Mouse (Mus musculus) frontal cortex, postnatal 14 days (tissue): ENCODE measurements around the gene Dapk1.

Source experiments
- DNase-seq, 2 experiments: peaks; one replicate each; pipeline ENCODE4 v3.0.0; 2022; ENCODE audit warnings: low spot score in 2 of 2

Dapk1 gene

GRCm38 (mm10) chr13:60615057-60615650 is 13.4 kb downstream of the Dapk1 start:
- no peak for DNase-seq

GRCm38 (mm10) chr13:60616036-60616435 is 14.3 kb downstream of the Dapk1 start:
- DNase-seq = no peak

- DNase-seq = no peak
Observed at GRCm38 (mm10) chr13:60618287-60618686, 16.5 kb downstream of the Dapk1 start.

GRCm38 (mm10) chr13:60619723-60620122 is 18.0 kb downstream of the Dapk1 start:
- DNase-seq = no peak

- no peak for DNase-seq
Observed at GRCm38 (mm10) chr13:60621411-60621965, 19.7 kb downstream of the Dapk1 start.

GRCm38 (mm10) chr13:60625581-60625980 is 23.8 kb downstream of the Dapk1 start:
- DNase-seq = no peak

- DNase-seq = no peak
Observed at GRCm38 (mm10) chr13:60627843-60628656, 26.3 kb downstream of the Dapk1 start.

GRCm38 (mm10) chr13:60628657-60628950 is 26.9 kb downstream of the Dapk1 start:
- DNase-seq = no peak

GRCm38 (mm10) chr13:60629419-60629818 is 27.7 kb downstream of the Dapk1 start:
- DNase-seq = no peak

GRCm38 (mm10) chr13:60633945-60634344 is 32.2 kb downstream of the Dapk1 start:
- DNase-seq = no peak

GRCm38 (mm10) chr13:60635636-60636035 is 33.9 kb downstream of the Dapk1 start:
- no peak for DNase-seq

GRCm38 (mm10) chr13:60639482-60640055 is 37.8 kb downstream of the Dapk1 start:
- no peak for DNase-seq

GRCm38 (mm10) chr13:60640420-60640819 is 38.7 kb downstream of the Dapk1 start:
- no peak for DNase-seq

GRCm38 (mm10) chr13:60644457-60644889 is 42.7 kb downstream of the Dapk1 start:
- no peak for DNase-seq

- no peak for DNase-seq
Observed at GRCm38 (mm10) chr13:60646791-60647190, 45.0 kb downstream of the Dapk1 start.

GRCm38 (mm10) chr13:60648350-60648749 is 46.6 kb downstream of the Dapk1 start:
- DNase-seq = no peak

GRCm38 (mm10) chr13:60650000-60650399 is 48.3 kb downstream of the Dapk1 start:
- DNase-seq = no peak

- DNase-seq = no peak
Observed at GRCm38 (mm10) chr13:60654017-60654565, 52.3 kb downstream of the Dapk1 start.

GRCm38 (mm10) chr13:60655246-60655645 is 53.5 kb downstream of the Dapk1 start:
- DNase-seq = no peak

GRCm38 (mm10) chr13:60659600-60659999 is 57.9 kb downstream of the Dapk1 start:
- DNase-seq = no peak

- no peak for DNase-seq
Observed at GRCm38 (mm10) chr13:60660056-60660455, 58.3 kb downstream of the Dapk1 start.

- no peak for DNase-seq
Observed at GRCm38 (mm10) chr13:60660711-60661261, 59.0 kb downstream of the Dapk1 start.
